In the genomic region with DNA sequence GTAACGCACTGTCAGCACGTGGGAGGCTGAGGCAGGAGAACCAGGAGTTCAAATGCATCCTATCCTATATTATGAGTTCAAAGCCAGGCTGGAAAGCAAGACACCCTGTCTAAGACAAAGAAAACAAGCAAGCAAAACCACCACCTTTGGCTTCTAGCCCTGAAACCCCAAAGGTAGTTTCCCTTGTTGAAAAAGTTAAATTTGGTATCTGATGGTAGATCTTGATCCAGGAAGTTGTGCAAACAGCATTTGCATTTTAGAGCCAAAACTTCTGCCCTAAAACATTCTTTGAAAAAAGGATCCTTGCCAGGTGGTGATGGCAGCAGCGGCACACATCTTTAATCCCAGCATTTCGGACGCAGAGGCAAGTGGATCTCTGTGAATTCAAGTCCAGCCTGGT, we compare ENCODE assay signal across 16 mouse cellular contexts. TPM values are rescaled to one million over a fixed set of nuclear protein-coding genes. Genes with fewer than 3 reads are reported as not detected.
A peak's percentile ranks its signal among the peaks of the same experiment; 100 is the strongest.
DNase-seq lines count a peak whose midpoint lies in the region; TF ChIP-seq lines count a peak whose summit lies in the region.
"Had no signal": no experiment of that assay in that cellular context is flagged by ENCODE, and none has a peak within 500 bp of the region (broad histone marks: within the 10 kb centered on the region; RNA-seq: fewer than 3 reads in every experiment).

No protein-coding gene starts in this region.

- no peak for TF ChIP-seq CTCF in cortical plate, adult 2 months (IDR thresholded peaks at IDR 0.05; ENCODE audit: extremely low read depth, insufficient read depth, low read length)

- H3K4me1 ChIP-seq in cortical plate, adult 2 months (ENCODE audit: control insufficient read depth, insufficient read depth, low read length) = peaks cover 2% of the 10 kb centered on the region; the same call in 1 of the 2 replicates

- H3K4me3 ChIP-seq in cortical plate, adult 2 months (ENCODE audit: insufficient read depth, low read length) = peak overlapping the region; percentile 75; the same call in 1 of the 2 replicates
- H3K4me3 ChIP-seq: heart, embryonic 15.5 days; hindbrain, embryonic 12.5 days; limb, embryonic 13.5 days; stomach, embryonic 15.5 days had no signal

- peak; percentile 30 for DNase-seq in cerebellum, adult 9-10 months
- no peak for DNase-seq in cerebellum, postnatal 25 days
- peak; percentile 26 to 41 for DNase-seq in spleen, postnatal 36 days (ENCODE audit: low spot score in 2 of 2)
- no peak for DNase-seq in spleen, adult 12 weeks (ENCODE audit: low spot score)
- DNase-seq in splenic B cell, adult 2 months (ENCODE audit: low read depth, low spot score) = peak; percentile 30
- no peak for DNase-seq in layer of hippocampus, adult 11-12 months (ENCODE audit: low spot score)
- DNase-seq in urinary bladder, adult 2 months (ENCODE audit: low spot score) = no peak
- DNase-seq: adrenal gland, postnatal 14 days; embryo, embryonic 11 days had no signal

- H3K27ac ChIP-seq in cortical plate, adult 2 months (ENCODE audit: insufficient read depth, low read length) = no peak overlapping the region
- H3K27ac ChIP-seq: heart, embryonic 15.5 days; hindbrain, embryonic 12.5 days; limb, embryonic 13.5 days; lung, embryonic 15.5 days; stomach, embryonic 15.5 days had no signal

- H3K36me3 ChIP-seq in splenic B cell, adult 2 months (ENCODE audit: control insufficient read depth, insufficient read depth, low read length, poor library complexity, severe bottlenecking) = no peaks in the 10 kb centered on the region
- H3K36me3 ChIP-seq: G1E; heart, embryonic 15.5 days; hindbrain, embryonic 12.5 days; limb, embryonic 13.5 days; lung, embryonic 15.5 days; stomach, embryonic 15.5 days had no signal

- no peaks in the 10 kb centered on the region for H3K27me3 ChIP-seq in splenic B cell, adult 2 months (ENCODE audit: control insufficient read depth, insufficient read depth, low read length, poor library complexity, severe bottlenecking)

- TF ChIP-seq POLR2A in cortical plate, adult 2 months (IDR thresholded peaks at IDR 0.05; ENCODE audit: extremely low read depth, insufficient read depth, low read length) = no peak

RNA-seq across cellular contexts. Expression of a gene that starts 2.2 kb away (rescaled TPM):
- 133 and 159 TPM in 2 replicates for polyA plus RNA-seq in cortical plate, adult 2 months (2012; rRNA removed)
- 11.9 and 14.2 TPM in 2 replicates for polyA plus RNA-seq in urinary bladder, adult 2 months (2012; rRNA removed)

RNA-seq across cellular contexts. Expression of a gene that starts 38.2 kb away (rescaled TPM):
- polyA plus RNA-seq in cortical plate, adult 2 months (2012; rRNA removed) = 8.8 and 9.4 TPM in 2 replicates
- polyA plus RNA-seq in urinary bladder, adult 2 months (2012; rRNA removed) = 10.3 and 11.1 TPM in 2 replicates

RNA-seq across cellular contexts. Expression of a gene that starts 59.4 kb away (rescaled TPM):
- 672 and 678 TPM in 2 replicates for polyA plus RNA-seq in cortical plate, adult 2 months (2012; rRNA removed)
- 669 and 757 TPM in 2 replicates for polyA plus RNA-seq in urinary bladder, adult 2 months (2012; rRNA removed)

RNA-seq across cellular contexts. Expression of a gene that starts 59.6 kb away (rescaled TPM):
- polyA plus RNA-seq in cortical plate, adult 2 months (2012; rRNA removed) = 32.3 and 33.7 TPM in 2 replicates
- polyA plus RNA-seq in urinary bladder, adult 2 months (2012; rRNA removed) = 25.8 and 26.4 TPM in 2 replicates

Comparison
In these comparisons a context has a peak if more than half of its experiments do, and no peak if none do; other contexts are left out.
1. DNase-seq: peak in cerebellum, adult 9-10 months (single experiment), spleen, postnatal 36 days (2 of 2) and splenic B cell, adult 2 months (single experiment); none in cerebellum, postnatal 25 days (0 of 2), spleen, adult 12 weeks (single experiment), layer of hippocampus, adult 11-12 months (single experiment) and urinary bladder, adult 2 months (single experiment).